Comparison of ENCODE assay signal across 24 mouse cellular contexts in genomic region chr6:50626170-50626569, GRCm38 (mm10). TPM values are rescaled to one million over a fixed set of nuclear protein-coding genes. Genes with fewer than 3 reads are reported as not detected.
A peak's percentile ranks its signal among the peaks of the same experiment; 100 is the strongest.
DNase-seq lines count a peak whose midpoint lies in the region; ATAC-seq and TF ChIP-seq lines count a peak whose summit lies in the region.
"Not testable (repeated sequence)": the region's sequence is repeated elsewhere in the genome, so short reads cannot be mapped to it uniquely, and the experiment has no call there.
"Had no signal": no experiment of that assay in that cellular context is flagged by ENCODE, and none has a peak within 500 bp of the region (broad histone marks: within the 10 kb centered on the region; RNA-seq: fewer than 3 reads in every experiment).

No protein-coding gene starts in this region.

- not testable (repeated sequence) for H3K27me3 ChIP-seq in Patski; hindbrain, postnatal 0 days (ENCODE audit: insufficient read depth, low read length); lung, postnatal 0 days (replicated peaks; ENCODE audit: insufficient read depth, low read length)

- H3K36me3 ChIP-seq in hindbrain, postnatal 0 days (ENCODE audit: insufficient read depth, low read length); lung, postnatal 0 days (ENCODE audit: insufficient read depth, low read length): not testable (repeated sequence)

- not testable (repeated sequence) for H3K4me3 ChIP-seq in gastrocnemius, adult 2 months; hindbrain, postnatal 0 days (ENCODE audit: low read length); layer of hippocampus, adult 2 months; lung, postnatal 0 days (ENCODE audit: low read depth, low read length)

- WGBS in hindbrain, postnatal 0 days: 64% methylated on average over 2 of the region's 2 CpGs
- WGBS in lung, postnatal 0 days: 62% methylated on average over 2 of the region's 2 CpGs

- H3K4me2 ChIP-seq in hindbrain, postnatal 0 days (ENCODE audit: low read depth, low read length); lung, postnatal 0 days (replicated peaks; ENCODE audit: low read depth, low read length): not testable (repeated sequence)

- not testable (repeated sequence) for H3K4me1 ChIP-seq in hindbrain, postnatal 0 days (ENCODE audit: insufficient read depth, low read length); lung, postnatal 0 days (ENCODE audit: insufficient read depth, low read depth, low read length)

- ATAC-seq in Patski; hindbrain, postnatal 0 days; lung, postnatal 0 days: not testable (repeated sequence)
- ATAC-seq in megakaryocyte-erythroid progenitor cell, adult 5-6 weeks (replicated peaks; ENCODE audit: low FRiP score, low TSS enrichment, poor library complexity, severe bottlenecking): peak; percentile 71; the same call in 1 of the 2 replicates

- POLR2A ChIA-PET in Patski (lab: Charles Lee): not testable (repeated sequence)

- H3K27ac ChIP-seq in gastrocnemius, adult 2 months; hindbrain, postnatal 0 days; layer of hippocampus, adult 2 months; lung, postnatal 0 days (ENCODE audit: low read length): not testable (repeated sequence)

- H3K9me3 ChIP-seq in hindbrain, postnatal 0 days (ENCODE audit: low read length); lung, postnatal 0 days (ENCODE audit: low read length): not testable (repeated sequence)

- intact Hi-C loops in gastrocnemius, adult 2 months (cut with DNase I): not testable (repeated sequence)

- in situ Hi-C loops in Patski (cut with MboI; ENCODE audit: low pct_unique_long_range_greater_than_20kb): not testable (repeated sequence)

- H3K9ac ChIP-seq in hindbrain, postnatal 0 days (replicated peaks; ENCODE audit: low read length); lung, postnatal 0 days (replicated peaks; ENCODE audit: low read depth): not testable (repeated sequence)

- peak; percentile 35 for TF ChIP-seq CTCF in Patski (IDR thresholded peaks at IDR 0.05)
- peak; percentile 34 for TF ChIP-seq CTCF in gastrocnemius, adult 2 months (IDR thresholded peaks at IDR 0.05)
- TF ChIP-seq CTCF in hindbrain, postnatal 0 days (IDR thresholded peaks at IDR 0.05; ENCODE audit: low read depth): peak; percentile 22
- peak; percentile 42; the same call in 1 of the 2 replicates for TF ChIP-seq CTCF in layer of hippocampus, adult 2 months (conservative IDR thresholded peaks at IDR 0.05)
- TF ChIP-seq CTCF in lung, postnatal 0 days (IDR thresholded peaks at IDR 0.05): peak; percentile 20; the same call in 1 of the 2 replicates

- not testable (repeated sequence) for TF ChIP-seq EP300 in lung, postnatal 0 days (IDR thresholded peaks at IDR 0.05)

- CTCF ChIA-PET in Patski (lab: Charles Lee): not testable (repeated sequence)

- DNase-seq in Patski (ENCODE audit: low read depth, low spot score); gastrocnemius, adult 2 months; hindbrain, postnatal 0 days (ENCODE audit: low spot score); layer of hippocampus, adult 2 months (ENCODE audit: low spot score in 2 of 2); lung, postnatal 0 days (ENCODE audit: low spot score): not testable (repeated sequence)

RNA-seq across cellular contexts. Expression of gene Npvf, which starts 28.1 kb away (rescaled TPM):
- not detected for polyA plus RNA-seq in Patski (2021)
- not detected for total RNA-seq in gastrocnemius, adult 2 months (2021)
- total RNA-seq in hindbrain, postnatal 0 days (2014; rRNA removed): not detected in 2 replicates
- polyA plus RNA-seq in hindbrain, postnatal 0 days (2015; fragmentation: Nextera tagmentation; extraction: Ambion mirVana): 0.23 TPM in 1 of 2 replicates, not detected in the other
- not detected for total RNA-seq in layer of hippocampus, adult 2 months (2021)
- polyA plus RNA-seq in lung, postnatal 0 days (2015; fragmentation: Nextera tagmentation; extraction: Ambion mirVana): not detected in 2 replicates
- total RNA-seq in megakaryocyte-erythroid progenitor cell, adult 5-6 weeks (2014; fragmentation: Nextera tagmentation): not detected in 2 replicates
- total RNA-seq in megakaryocyte-erythroid progenitor cell, adult 5-6 weeks (2017): not detected in 2 replicates
- total RNA-seq: adrenal gland, adult 8-10 months; adrenal gland, postnatal 25 days; CH12.LX; gastrocnemius, adult 8-10 months; gastrocnemius, postnatal 25 days; heart, adult 8-10 months; heart, postnatal 25 days; hematopoietic stem cell, adult 5-6 weeks; MEL had no signal
- polyA plus RNA-seq: activated CD4-positive, CD25-positive, alpha-beta regulatory T cell, adult 4 months; embryonic facial prominence, embryonic 12.5 days; embryonic facial prominence, embryonic 15.5 days; forebrain, embryonic 11.5 days; gonadal fat pad, adult 2 months; heart, embryonic 14.5 days; heart, postnatal 0 days; hindbrain, embryonic 12.5 days; intestine, embryonic 15.5 days had no signal

RNA-seq across cellular contexts. Expression of gene 4921507P07Rik, which starts 29.7 kb away (rescaled TPM):
- polyA plus RNA-seq in Patski (2021): 0.51 TPM
- total RNA-seq in gastrocnemius, adult 2 months (2021): under 1 TPM; 0.31 to 0.69 TPM
- total RNA-seq in hindbrain, postnatal 0 days (2014; rRNA removed): 2.0 and 3.1 TPM in 2 replicates
- polyA plus RNA-seq in hindbrain, postnatal 0 days (2015; fragmentation: Nextera tagmentation; extraction: Ambion mirVana): 2.6 and 3.4 TPM in 2 replicates
- total RNA-seq in layer of hippocampus, adult 2 months (2021): under 1 TPM; 0.26 to 0.34 TPM
- polyA plus RNA-seq in lung, postnatal 0 days (2015; fragmentation: Nextera tagmentation; extraction: Ambion mirVana): 0.38 and 0.63 TPM in 2 replicates
- total RNA-seq in megakaryocyte-erythroid progenitor cell, adult 5-6 weeks (2014; fragmentation: Nextera tagmentation): 1.4 and 1.6 TPM in 2 replicates
- total RNA-seq in megakaryocyte-erythroid progenitor cell, adult 5-6 weeks (2017): 1.9 and 2.0 TPM in 2 replicates
- total RNA-seq: adrenal gland, postnatal 25 days; CH12.LX had no signal

RNA-seq across cellular contexts. Expression of gene Cycs, which starts 59.8 kb away (rescaled TPM):
- 46.1 TPM for polyA plus RNA-seq in Patski (2021)
- 100 to 1,000 TPM in 1 of 2 experiments, 10 to 100 TPM in 1; 86.8 to 134 TPM for total RNA-seq in gastrocnemius, adult 2 months (2021)
- total RNA-seq in hindbrain, postnatal 0 days (2014; rRNA removed): 24.5 and 25.6 TPM in 2 replicates
- polyA plus RNA-seq in hindbrain, postnatal 0 days (2015; fragmentation: Nextera tagmentation; extraction: Ambion mirVana): 94.0 TPM in 2 replicates
- total RNA-seq in layer of hippocampus, adult 2 months (2021): 10 to 100 TPM; 44.7 to 46.1 TPM
- polyA plus RNA-seq in lung, postnatal 0 days (2015; fragmentation: Nextera tagmentation; extraction: Ambion mirVana): 37.1 and 39.3 TPM in 2 replicates
- total RNA-seq in megakaryocyte-erythroid progenitor cell, adult 5-6 weeks (2014; fragmentation: Nextera tagmentation): 64.6 and 71.1 TPM in 2 replicates
- total RNA-seq in megakaryocyte-erythroid progenitor cell, adult 5-6 weeks (2017): 130 and 135 TPM in 2 replicates
